Mouse (Mus musculus): ENCODE results near the gene Wdfy2.

DNA sequence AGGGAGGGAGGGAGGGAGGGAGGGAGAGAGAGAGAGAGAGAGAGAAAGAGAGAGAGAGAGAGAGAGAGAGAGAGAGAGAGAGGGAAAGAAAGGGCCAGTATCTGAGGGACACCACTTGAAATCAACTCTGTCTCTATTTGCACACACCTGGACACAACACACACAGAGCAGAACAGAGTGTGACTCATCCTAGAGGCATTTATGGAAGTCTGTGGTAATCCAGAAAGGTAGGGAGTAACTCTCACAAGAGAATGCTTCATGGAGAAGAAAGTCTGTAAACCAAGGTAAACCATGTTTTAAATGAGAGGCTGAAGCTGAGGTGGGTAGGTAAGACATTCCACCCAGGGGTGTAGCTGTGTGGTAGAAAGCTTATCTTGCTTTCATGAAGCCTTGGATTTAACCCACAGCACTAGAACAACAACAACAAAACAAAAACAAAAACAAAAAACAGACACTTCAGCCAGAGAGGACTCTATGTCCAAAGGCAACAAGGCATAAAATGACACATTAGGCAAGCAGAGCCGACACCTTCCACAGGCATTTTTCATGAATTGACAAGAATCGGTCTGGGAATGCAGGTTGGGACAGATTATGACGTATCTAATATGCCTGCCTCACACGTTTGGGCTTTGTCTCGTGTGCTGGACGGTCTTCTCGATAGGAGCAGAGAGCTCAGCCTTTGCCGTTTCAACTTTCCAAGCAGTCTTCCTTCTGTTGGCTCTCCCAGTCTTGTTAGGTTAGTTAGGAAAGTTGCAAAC, 11.7 kb upstream of the Wdfy2 start:
- no peak for TF ChIP-seq EP300 (optimal IDR thresholded peaks at IDR 0.05)
- TF ChIP-seq CTCF (IDR thresholded peaks at IDR 0.05; ENCODE audit: low read depth) = no peak
